Comparison of ENCODE assay signal across 22 mouse cellular contexts in genomic region chr13:30932972-30933371, GRCm38 (mm10). TPM values are rescaled to one million over a fixed set of nuclear protein-coding genes. Genes with fewer than 3 reads are reported as not detected.
DNase-seq lines count a peak whose midpoint lies in the region; ATAC-seq and TF ChIP-seq lines count a peak whose summit lies in the region.
"Had no signal": no experiment of that assay in that cellular context is flagged by ENCODE, and none has a peak within 500 bp of the region (broad histone marks: within the 10 kb centered on the region; RNA-seq: fewer than 3 reads in every experiment).

No protein-coding gene starts in this region.

- H3K27ac ChIP-seq in lung, postnatal 0 days (ENCODE audit: low read length): peak overlapping the region; percentile 6; the same call in 1 of the 2 replicates
- H3K27ac ChIP-seq: embryonic facial prominence, embryonic 15.5 days; forebrain, embryonic 13.5 days; hindbrain, postnatal 0 days; limb, embryonic 12.5 days had no signal

- peak overlapping the region; percentile 23; the same call in 1 of the 2 replicates for H3K9ac ChIP-seq in lung, postnatal 0 days (replicated peaks; ENCODE audit: low read depth)
- H3K9ac ChIP-seq: embryonic facial prominence, embryonic 15.5 days; forebrain, embryonic 13.5 days; limb, embryonic 12.5 days had no signal

- H3K27me3 ChIP-seq in lung, postnatal 0 days (replicated peaks; ENCODE audit: insufficient read depth, low read length): no peaks in the 10 kb centered on the region
- H3K27me3 ChIP-seq in splenic B cell, adult 2 months (ENCODE audit: control insufficient read depth, insufficient read depth, low read length, poor library complexity, severe bottlenecking): no peaks in the 10 kb centered on the region
- H3K27me3 ChIP-seq: embryonic facial prominence, embryonic 15.5 days; forebrain, embryonic 13.5 days had no signal

- H3K4me3 ChIP-seq in lung, postnatal 0 days (ENCODE audit: low read depth, low read length): no peak overlapping the region
- H3K4me3 ChIP-seq: embryonic facial prominence, embryonic 15.5 days; forebrain, embryonic 13.5 days; limb, embryonic 12.5 days had no signal

- 67% methylated on average over 6 of the region's 6 CpGs for WGBS in lung, postnatal 0 days

- TF ChIP-seq EP300 in lung, postnatal 0 days (IDR thresholded peaks at IDR 0.05): no peak

- no peaks in the 10 kb centered on the region for H3K4me1 ChIP-seq in lung, postnatal 0 days (ENCODE audit: insufficient read depth, low read depth, low read length)
- H3K4me1 ChIP-seq: embryonic facial prominence, embryonic 15.5 days; forebrain, embryonic 13.5 days had no signal

- 0 out of 2 replicates have a peak overlapping the region, but pooled peaks have one; percentile 1 for H3K4me2 ChIP-seq in lung, postnatal 0 days (replicated peaks; ENCODE audit: low read depth, low read length)
- H3K4me2 ChIP-seq: embryonic facial prominence, embryonic 15.5 days; forebrain, embryonic 13.5 days; heart, embryonic 11.5 days; limb, embryonic 12.5 days had no signal

- H3K36me3 ChIP-seq in lung, postnatal 0 days (ENCODE audit: insufficient read depth, low read length): no peaks in the 10 kb centered on the region
- H3K36me3 ChIP-seq in splenic B cell, adult 2 months (ENCODE audit: control insufficient read depth, insufficient read depth, low read length, poor library complexity, severe bottlenecking): no peaks in the 10 kb centered on the region

- DNase-seq in lung, postnatal 0 days (ENCODE audit: low spot score): no peak
- DNase-seq in lung, postnatal 4 days: no peak
- peak; percentile 58 for DNase-seq in splenic B cell, adult 2 months (ENCODE audit: low read depth, low spot score)
- no peak for DNase-seq in cerebellum, postnatal 4 days (ENCODE audit: low spot score in 2 of 2)
- DNase-seq in frontal cortex, adult 2 months (ENCODE audit: extremely low spot score in 1 of 2, low spot score in 1 of 2): no peak
- DNase-seq: adrenal gland, adult 2 months; cerebellum, adult 18-20 months; heart, postnatal 36 days; kidney, adult 9 months; lung, adult 18-20 months; right cerebral cortex, postnatal 14 days had no signal

- TF ChIP-seq CTCF in lung, postnatal 0 days (IDR thresholded peaks at IDR 0.05): no peak

- ATAC-seq in lung, postnatal 0 days: no peak
- peak; percentile 97 for ATAC-seq in CD4-positive, CD25-positive, alpha-beta regulatory T cell, adult 4 months
- 0 out of 2 replicates have a peak, but pooled peaks have one; percentile 27 for ATAC-seq in granulocyte monocyte progenitor cell, adult 5-6 weeks (replicated peaks; ENCODE audit: poor library complexity, severe bottlenecking)
- ATAC-seq: forebrain, embryonic 13.5 days; hindbrain, postnatal 0 days had no signal

- no peaks in the 10 kb centered on the region for H3K9me3 ChIP-seq in lung, postnatal 0 days (ENCODE audit: low read length)
- H3K9me3 ChIP-seq: embryonic facial prominence, embryonic 15.5 days; forebrain, embryonic 13.5 days; limb, embryonic 12.5 days had no signal

RNA-seq across cellular contexts. Expression of gene Hus1b, which starts 14.6 kb away (rescaled TPM):
- 0.19 TPM in 1 of 2 replicates, not detected in the other for polyA plus RNA-seq in lung, postnatal 0 days (2015; fragmentation: Nextera tagmentation; extraction: Ambion mirVana)
- under 1 TPM; 0.46 to 0.73 TPM for polyA plus RNA-seq in CD4-positive, CD25-positive, alpha-beta regulatory T cell, adult 4 months (2017; shearing (Covaris generic))
- total RNA-seq in granulocyte monocyte progenitor cell, adult 5-6 weeks (2014; fragmentation: Nextera tagmentation): 1.7 TPM in 1 of 2 replicates, not detected in the other
- total RNA-seq in granulocyte monocyte progenitor cell, adult 5-6 weeks (2017): 1.6 TPM in 1 of 2 replicates, not detected in the other
- polyA plus RNA-seq in frontal cortex, adult 2 months (2012; rRNA removed): 0.22 and 0.25 TPM in 2 replicates
- total RNA-seq: gastrocnemius, adult 18-20 months had no signal
- polyA plus RNA-seq: embryonic facial prominence, embryonic 15.5 days; forebrain, embryonic 13.5 days; heart, embryonic 11.5 days; hindbrain, postnatal 0 days; limb, embryonic 12.5 days had no signal

RNA-seq across cellular contexts. Expression of gene Exoc2, which starts 40.9 kb away (rescaled TPM):
- polyA plus RNA-seq in lung, postnatal 0 days (2015; fragmentation: Nextera tagmentation; extraction: Ambion mirVana): 17.1 and 21.3 TPM in 2 replicates
- polyA plus RNA-seq in CD4-positive, CD25-positive, alpha-beta regulatory T cell, adult 4 months (2017; shearing (Covaris generic)): 100 to 1,000 TPM in 1 of 2 experiments, 10 to 100 TPM in 1; 68.2 to 103 TPM
- total RNA-seq in granulocyte monocyte progenitor cell, adult 5-6 weeks (2014; fragmentation: Nextera tagmentation): 39.9 and 44.1 TPM in 2 replicates
- 35.2 and 45.1 TPM in 2 replicates for total RNA-seq in granulocyte monocyte progenitor cell, adult 5-6 weeks (2017)
- 26.7 and 28.9 TPM in 2 replicates for polyA plus RNA-seq in frontal cortex, adult 2 months (2012; rRNA removed)

RNA-seq across cellular contexts. Expression of gene Gm5447, which starts 41.0 kb away (rescaled TPM):
- 0.06 and 0.30 TPM in 2 replicates for polyA plus RNA-seq in lung, postnatal 0 days (2015; fragmentation: Nextera tagmentation; extraction: Ambion mirVana)
- polyA plus RNA-seq in CD4-positive, CD25-positive, alpha-beta regulatory T cell, adult 4 months (2017; shearing (Covaris generic)): not detected
- not detected in 2 replicates for total RNA-seq in granulocyte monocyte progenitor cell, adult 5-6 weeks (2014; fragmentation: Nextera tagmentation)
- total RNA-seq in granulocyte monocyte progenitor cell, adult 5-6 weeks (2017): not detected in 2 replicates
- 0.08 TPM in 1 of 2 replicates, not detected in the other for polyA plus RNA-seq in frontal cortex, adult 2 months (2012; rRNA removed)
- total RNA-seq: adrenal gland, adult 2 months; gastrocnemius, adult 18-20 months; heart, postnatal 36 days; hindbrain, postnatal 0 days; left cerebral cortex, adult 18-20 months had no signal
- polyA plus RNA-seq: adrenal gland, adult 2 months; cortical plate, adult 2 months; heart, embryonic 11.5 days; hindbrain, postnatal 0 days; large intestine, adult 2 months had no signal
